Mouse (Mus musculus): ENCODE results near the gene Nosip. TPM values are rescaled to one million over a fixed set of nuclear protein-coding genes. Genes with fewer than 3 reads are reported as not detected.
A peak's percentile ranks its signal among the peaks of the same experiment; 100 is the strongest.
"Not testable (repeated sequence)": the region's sequence is repeated elsewhere in the genome, so short reads cannot be mapped to it uniquely, and the experiment has no call there.

Nosip gene
- polyA plus RNA-seq, 1 experiment from 2014 or later = 57.2 TPM

GRCm38 (mm10) chr7:45095367-45095766 lies 33.1 kb downstream of the Nosip start:
- no peak overlapping the region for H3K27ac ChIP-seq (ENCODE audit: low read depth)
- peaks cover 20% of the 10 kb centered on the region for H3K4me1 ChIP-seq (replicated peaks; ENCODE audit: control insufficient read depth, insufficient read depth, low read length)
- H3K9ac ChIP-seq (ENCODE audit: low read length) = no peak overlapping the region
- DNase-seq (ENCODE audit: low spot score) (no peak), ATAC-seq (replicated peaks; ENCODE audit: low FRiP score, low TSS enrichment, low read depth) (no peak)
- H3K4me2 ChIP-seq (ENCODE audit: low read length) = no peak overlapping the region
- no peaks in the 10 kb centered on the region for H3K9me3 ChIP-seq (ENCODE audit: control insufficient read depth, low read length)
- WGBS = 69% methylated on average over 6 of the region's 6 CpGs
- no peak overlapping the region for H3K4me3 ChIP-seq (ENCODE audit: low read depth, low read length)
- no peaks in the 10 kb centered on the region for H3K27me3 ChIP-seq (replicated peaks; ENCODE audit: control insufficient read depth, insufficient read depth, low read length)
- 0 out of 2 replicates have a peak, but pooled peaks cover 3% of the 10 kb centered on the region for H3K36me3 ChIP-seq (ENCODE audit: control insufficient read depth, insufficient read depth, low read length)

GRCm38 (mm10) chr7:45095965-45096364 lies 33.7 kb downstream of the Nosip start:
- not testable (repeated sequence) for ATAC-seq (replicated peaks; ENCODE audit: low FRiP score, low TSS enrichment, low read depth); H3K4me3 ChIP-seq (ENCODE audit: low read depth, low read length); H3K9ac ChIP-seq (ENCODE audit: low read length)

GRCm38 (mm10) chr7:45097479-45097878 lies 35.2 kb downstream of the Nosip start:
- H3K4me3 ChIP-seq (ENCODE audit: low read depth, low read length) = no peak overlapping the region
- 0 out of 2 replicates have a peak, but pooled peaks cover 3% of the 10 kb centered on the region for H3K36me3 ChIP-seq (ENCODE audit: control insufficient read depth, insufficient read depth, low read length)
- no peak overlapping the region for H3K4me2 ChIP-seq (ENCODE audit: low read length)
- H3K27ac ChIP-seq (ENCODE audit: low read depth) = no peak overlapping the region
- H3K9me3 ChIP-seq (ENCODE audit: control insufficient read depth, low read length) = no peaks in the 10 kb centered on the region
- WGBS = 72% methylated on average over 6 of the region's 6 CpGs
- no peaks in the 10 kb centered on the region for H3K27me3 ChIP-seq (replicated peaks; ENCODE audit: control insufficient read depth, insufficient read depth, low read length)
- DNase-seq (ENCODE audit: low spot score) = no peak
- H3K9ac ChIP-seq (ENCODE audit: low read length) = no peak overlapping the region
- H3K4me1 ChIP-seq (replicated peaks; ENCODE audit: control insufficient read depth, insufficient read depth, low read length) = peaks cover 19% of the 10 kb centered on the region
- ATAC-seq (replicated peaks; ENCODE audit: low FRiP score, low TSS enrichment, low read depth) = no peak

More at GRCm38 (mm10) chr7:45095965-45096364, 33.7 kb downstream of the Nosip start:
- H3K27ac ChIP-seq (ENCODE audit: low read depth); H3K36me3 ChIP-seq (ENCODE audit: control insufficient read depth, insufficient read depth, low read length); H3K9me3 ChIP-seq (ENCODE audit: control insufficient read depth, low read length); H3K4me2 ChIP-seq (ENCODE audit: low read length); DNase-seq (ENCODE audit: low spot score); H3K27me3 ChIP-seq (replicated peaks; ENCODE audit: control insufficient read depth, insufficient read depth, low read length): not testable (repeated sequence)
- peaks cover 16% of the 10 kb centered on the region for H3K4me1 ChIP-seq (replicated peaks; ENCODE audit: control insufficient read depth, insufficient read depth, low read length)
- 94% methylated on average over 14 of the region's 14 CpGs for WGBS

GRCm38 (mm10) chr7:45098541-45099240 lies 36.5 kb downstream of the Nosip start:
- DNase-seq (ENCODE audit: low spot score) (no peak), ATAC-seq (replicated peaks; ENCODE audit: low FRiP score, low TSS enrichment, low read depth) (no peak)
- Histone ChIP-seq H3K27me3 (replicated peaks; ENCODE audit: control insufficient read depth, insufficient read depth, low read length) (no peaks in the 10 kb centered on the region), H3K4me3 (ENCODE audit: low read depth, low read length) (no peak overlapping the region), H3K9ac (ENCODE audit: low read length) (no peak overlapping the region), H3K4me2 (ENCODE audit: low read length) (no peak overlapping the region), H3K27ac (ENCODE audit: low read depth) (no peak overlapping the region), H3K36me3 (ENCODE audit: control insufficient read depth, insufficient read depth, low read length) (0 out of 2 replicates have a peak, but pooled peaks cover 3% of the 10 kb centered on the region), H3K9me3 (ENCODE audit: control insufficient read depth, low read length) (no peaks in the 10 kb centered on the region), H3K4me1 (replicated peaks; ENCODE audit: control insufficient read depth, insufficient read depth, low read length) (peaks cover 19% of the 10 kb centered on the region)
- WGBS = 90% methylated on average over 8 of the region's 8 CpGs

- DNase-seq (ENCODE audit: low spot score) = no peak
- H3K9me3 ChIP-seq (ENCODE audit: control insufficient read depth, low read length) = no peaks in the 10 kb centered on the region
- no peak overlapping the region for H3K27ac ChIP-seq (ENCODE audit: low read depth)
- 0 out of 2 replicates have a peak, but pooled peaks cover 3% of the 10 kb centered on the region for H3K36me3 ChIP-seq (ENCODE audit: control insufficient read depth, insufficient read depth, low read length)
- H3K9ac ChIP-seq (ENCODE audit: low read length) = no peak overlapping the region
- no peak overlapping the region for H3K4me3 ChIP-seq (ENCODE audit: low read depth, low read length)
- peaks cover 17% of the 10 kb centered on the region for H3K4me1 ChIP-seq (replicated peaks; ENCODE audit: control insufficient read depth, insufficient read depth, low read length)
- no peaks in the 10 kb centered on the region for H3K27me3 ChIP-seq (replicated peaks; ENCODE audit: control insufficient read depth, insufficient read depth, low read length)
- H3K4me2 ChIP-seq (ENCODE audit: low read length) = no peak overlapping the region
- 88% methylated on average over 6 of the region's 6 CpGs for whole genome bisulfite sequencing
- no peak for ATAC-seq (replicated peaks; ENCODE audit: low FRiP score, low TSS enrichment, low read depth)
Observed at GRCm38 (mm10) chr7:45100046-45100445, 37.8 kb downstream of the Nosip start.

- Histone ChIP-seq H3K27me3 (replicated peaks; ENCODE audit: control insufficient read depth, insufficient read depth, low read length) (no peaks in the 10 kb centered on the region), H3K4me3 (ENCODE audit: low read depth, low read length) (peak overlapping the region; percentile 40; the same call in 1 of the 2 replicates), H3K36me3 (ENCODE audit: control insufficient read depth, insufficient read depth, low read length) (0 out of 2 replicates have a peak, but pooled peaks cover under 1% of the 10 kb centered on the region), H3K9ac (ENCODE audit: low read length) (peak overlapping the region; percentile 59; the same call in 1 of the 2 replicates), H3K27ac (ENCODE audit: low read depth) (peak overlapping the region; percentile 92; the same call in 1 of the 2 replicates), H3K4me2 (ENCODE audit: low read length) (peak overlapping the region; percentile 61), H3K9me3 (ENCODE audit: control insufficient read depth, low read length) (no peaks in the 10 kb centered on the region), H3K4me1 (replicated peaks; ENCODE audit: control insufficient read depth, insufficient read depth, low read length) (peaks cover 17% of the 10 kb centered on the region)
- ATAC-seq (replicated peaks; ENCODE audit: low FRiP score, low TSS enrichment, low read depth) (no peak), DNase-seq (ENCODE audit: low spot score) (no peak)
- WGBS = 79% methylated on average over 11 of the region's 11 CpGs
Observed at GRCm38 (mm10) chr7:45102441-45102840, 40.2 kb downstream of the Nosip start.

- Histone ChIP-seq H3K27ac (ENCODE audit: low read depth) (peak overlapping the region; percentile 92), H3K4me1 (replicated peaks; ENCODE audit: control insufficient read depth, insufficient read depth, low read length) (peaks cover 17% of the 10 kb centered on the region), H3K4me3 (ENCODE audit: low read depth, low read length) (peak overlapping the region; percentile 40), H3K36me3 (ENCODE audit: control insufficient read depth, insufficient read depth, low read length) (no peaks in the 10 kb centered on the region), H3K9me3 (ENCODE audit: control insufficient read depth, low read length) (no peaks in the 10 kb centered on the region), H3K27me3 (replicated peaks; ENCODE audit: control insufficient read depth, insufficient read depth, low read length) (no peaks in the 10 kb centered on the region), H3K9ac (ENCODE audit: low read length) (peak overlapping the region; percentile 59), H3K4me2 (ENCODE audit: low read length) (peak overlapping the region; percentile 61)
- ATAC-seq (replicated peaks; ENCODE audit: low FRiP score, low TSS enrichment, low read depth) = no peak; the same call in 1 of the 2 replicates
- WGBS = 51% methylated on average over 9 of the region's 9 CpGs
- no peak for DNase-seq (ENCODE audit: low spot score)
Observed at GRCm38 (mm10) chr7:45102940-45103585, 40.8 kb downstream of the Nosip start.

GRCm38 (mm10) chr7:45103652-45104180 lies 41.5 kb downstream of the Nosip start, which contains the start of gene Fcgrt:
TSS of gene Fcgrt (minus strand) at chr7:45103851.
- peak within 1 kb of the TSS; percentile 92 for H3K27ac ChIP-seq (ENCODE audit: low read depth)
- peak within 1 kb of the TSS; percentile 59 for H3K9ac ChIP-seq (ENCODE audit: low read length)
- no peaks in the 10 kb centered on the region for H3K36me3 ChIP-seq (ENCODE audit: control insufficient read depth, insufficient read depth, low read length)
- peak within 1 kb of the TSS; percentile 61 for H3K4me2 ChIP-seq (ENCODE audit: low read length)
- WGBS = 12% methylated on average over 7 of the region's 7 CpGs
- DNase-seq (ENCODE audit: low spot score) = peak; percentile 84
- no peaks in the 10 kb centered on the region for H3K27me3 ChIP-seq (replicated peaks; ENCODE audit: control insufficient read depth, insufficient read depth, low read length)
- ATAC-seq (replicated peaks; ENCODE audit: low FRiP score, low TSS enrichment, low read depth) = peak; percentile 87
- H3K4me1 ChIP-seq (replicated peaks; ENCODE audit: control insufficient read depth, insufficient read depth, low read length) = peaks cover 17% of the 10 kb centered on the region
- H3K4me3 ChIP-seq (ENCODE audit: low read depth, low read length) = peak within 1 kb of the TSS; percentile 40
- no peaks in the 10 kb centered on the region for H3K9me3 ChIP-seq (ENCODE audit: control insufficient read depth, low read length)
